Mouse (Mus musculus) testis, adult 2 months (tissue): ENCODE data around the gene Henmt1. TPM values are rescaled to one million over a fixed set of nuclear protein-coding genes. Genes with fewer than 3 reads are reported as not detected.

Experiments used
- H3K27ac ChIP-seq: fragments of 200-500 bp; 2 replicates; pipeline ENCODE4 v1.5.1; 2012; ENCODE audit warnings: low read depth, low read length; ENCODE audit not compliant: control insufficient read depth, insufficient read depth
- H3K27me3 ChIP-seq: fragments of 200-500 bp; 2 replicates; pipeline ENCODE4 v1.6.1; 2012; ENCODE audit warnings: mild to moderate bottlenecking, low read length, moderate library complexity; ENCODE audit not compliant: control insufficient read depth, insufficient read depth
- H3K36me3 ChIP-seq: fragments of 200-500 bp; 2 replicates; pipeline ENCODE4 v1.6.1; 2012; ENCODE audit warnings: mild to moderate bottlenecking, low read length; ENCODE audit not compliant: control insufficient read depth, insufficient read depth
- H3K4me1 ChIP-seq: fragments of 200-500 bp; 2 replicates; pipeline ENCODE4 v1.6.1; 2012; ENCODE audit warnings: low read length; ENCODE audit not compliant: control insufficient read depth, insufficient read depth
- H3K4me3 ChIP-seq: fragments of 200-500 bp; 2 replicates; pipeline ENCODE4 v1.5.1; 2012; ENCODE audit warnings: low read depth, mild to moderate bottlenecking, low read length, moderate library complexity, mixed read lengths; ENCODE audit not compliant: control insufficient read depth
- CTCF ChIP-seq: fragments of 200-500 bp; IDR thresholded peaks from 2 replicates; pipeline ENCODE4 v1.5.1; 2012; ENCODE audit warnings: low read depth, mild to moderate bottlenecking, inconsistent platforms, low read length, moderate library complexity; ENCODE audit not compliant: control insufficient read depth, insufficient read depth, insufficient replicate concordance
- POLR2A ChIP-seq: fragments of 200-500 bp; IDR thresholded peaks from 2 replicates; pipeline ENCODE4 v1.6.1; 2012; ENCODE audit warnings: low read depth, mild to moderate bottlenecking, inconsistent platforms, low read length, moderate library complexity; ENCODE audit not compliant: control insufficient read depth
- polyA plus RNA-seq: library from polyadenylated mRNA; depleted of rRNA; stranded (reverse); fragments of >200 nt; gene quantifications from 2 replicates; pipeline ENCODE4 v1.2.3, GENCODE M21; 2012

The Henmt1 gene
- polyA plus RNA-seq, 1 experiment, result 21.7 TPM

GRCm38 (mm10) chr3:108917986-108918385 is 21.7 kb upstream of the Henmt1 start:
- Histone ChIP-seq H3K36me3 (no peaks in the 10 kb centered on the region), H3K27ac (no peak overlapping the region), H3K27me3 (no peaks in the 10 kb centered on the region), H3K4me1 (peaks cover 12% of the 10 kb centered on the region), H3K4me3 (no peak overlapping the region)
- TF ChIP-seq POLR2A (no peak), CTCF (no peak)

GRCm38 (mm10) chr3:108918852-108919251 is 20.8 kb upstream of the Henmt1 start:
- no peak overlapping the region for H3K27ac ChIP-seq
- no peak for TF ChIP-seq POLR2A
- TF ChIP-seq CTCF, result no peak

DNA sequence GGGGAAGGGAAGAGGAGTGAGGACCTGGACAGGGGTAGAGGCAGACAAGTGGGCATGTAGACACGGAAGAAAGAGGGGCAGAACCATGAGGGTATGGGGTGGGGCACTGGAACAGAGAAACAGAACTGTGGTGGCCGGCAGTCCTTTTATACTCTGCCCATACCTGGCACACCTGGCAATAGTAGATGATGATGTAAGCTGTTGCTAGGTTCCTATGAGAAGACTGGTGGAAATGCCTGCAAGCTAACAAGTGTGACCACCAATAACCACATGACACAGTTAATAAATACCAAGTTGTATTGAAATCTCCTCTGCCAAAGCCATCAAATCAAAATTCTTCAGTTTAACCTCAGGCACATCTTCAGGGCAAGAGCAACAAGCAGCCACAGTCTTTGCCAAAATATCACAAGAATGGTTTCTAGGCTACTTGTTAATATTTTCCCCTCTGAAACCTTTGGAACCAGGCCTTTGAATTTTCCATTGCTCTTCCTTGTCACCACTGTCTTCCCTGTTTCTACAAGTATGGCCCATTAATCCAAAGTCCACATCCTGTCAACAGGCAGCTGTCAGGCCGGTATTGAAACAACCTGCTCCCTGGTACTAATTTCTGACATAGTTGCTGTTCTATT is 19.1 kb upstream of the Henmt1 start:
- no peak for TF ChIP-seq POLR2A
- no peak for TF ChIP-seq CTCF
- no peaks in the 10 kb centered on the region for H3K27me3 ChIP-seq
- H3K4me3 ChIP-seq, result no peak overlapping the region
- no peaks in the 10 kb centered on the region for H3K4me1 ChIP-seq
- no peak overlapping the region for H3K27ac ChIP-seq
- no peaks in the 10 kb centered on the region for H3K36me3 ChIP-seq

More at GRCm38 (mm10) chr3:108918852-108919251, 20.8 kb upstream of the Henmt1 start:
- Histone ChIP-seq H3K27me3 (no peaks in the 10 kb centered on the region), H3K36me3 (no peaks in the 10 kb centered on the region), H3K4me1 (peaks cover 6% of the 10 kb centered on the region), H3K4me3 (no peak overlapping the region)

- Histone ChIP-seq H3K36me3 (no peaks in the 10 kb centered on the region), H3K4me1 (no peaks in the 10 kb centered on the region), H3K27me3 (no peaks in the 10 kb centered on the region), H3K27ac (no peak overlapping the region), H3K4me3 (no peak overlapping the region)
- TF ChIP-seq CTCF, result no peak
- no peak for TF ChIP-seq POLR2A
These were observed 17.9 kb upstream of the Henmt1 start for GRCm38 (mm10) chr3:108921822-108922221.

DNA sequence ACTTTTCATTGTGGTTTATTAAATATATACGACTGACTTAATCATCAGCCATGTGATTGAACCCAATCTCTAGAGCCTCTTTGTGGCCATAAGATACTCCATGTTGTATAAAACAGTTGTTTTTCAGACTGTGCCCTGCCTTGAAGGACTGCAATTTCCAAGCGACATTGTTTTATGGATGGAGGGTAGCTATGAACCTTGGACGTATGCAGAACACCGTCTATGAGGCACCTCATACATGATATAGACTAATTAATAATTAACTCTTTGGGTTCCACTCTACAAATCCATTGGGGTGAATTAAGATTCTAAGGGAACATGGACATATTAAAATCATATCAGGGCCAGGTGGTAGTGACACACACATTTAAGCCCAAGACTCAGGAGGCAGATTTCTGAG is 14.0 kb upstream of the Henmt1 start:
- no peak overlapping the region for H3K4me3 ChIP-seq
- H3K4me1 ChIP-seq, result no peaks in the 10 kb centered on the region
- H3K27ac ChIP-seq, result no peak overlapping the region
- TF ChIP-seq POLR2A, result no peak
- no peak for TF ChIP-seq CTCF
- H3K27me3 ChIP-seq, result no peaks in the 10 kb centered on the region
- H3K36me3 ChIP-seq, result no peaks in the 10 kb centered on the region

GRCm38 (mm10) chr3:108926308-108926707 is 13.4 kb upstream of the Henmt1 start:
- no peaks in the 10 kb centered on the region for H3K36me3 ChIP-seq
- no peak overlapping the region for H3K27ac ChIP-seq
- no peaks in the 10 kb centered on the region for H3K4me1 ChIP-seq
- no peaks in the 10 kb centered on the region for H3K27me3 ChIP-seq
- TF ChIP-seq POLR2A (no peak), CTCF (no peak)
- no peak overlapping the region for H3K4me3 ChIP-seq

- Histone ChIP-seq H3K36me3 (no peaks in the 10 kb centered on the region), H3K4me3 (no peak overlapping the region), H3K4me1 (no peaks in the 10 kb centered on the region), H3K27ac (no peak overlapping the region), H3K27me3 (no peaks in the 10 kb centered on the region)
- TF ChIP-seq CTCF (no peak), POLR2A (no peak)
These were observed 6.1 kb upstream of the Henmt1 start for GRCm38 (mm10) chr3:108933557-108933956.

- no peak overlapping the region for H3K27ac ChIP-seq
- no peak overlapping the region for H3K4me3 ChIP-seq
- H3K4me1 ChIP-seq, result peaks cover 3% of the 10 kb centered on the region
- no peaks in the 10 kb centered on the region; the same call in 1 of the 2 replicates for H3K36me3 ChIP-seq
- TF ChIP-seq CTCF (no peak), POLR2A (no peak)
- no peaks in the 10 kb centered on the region for H3K27me3 ChIP-seq
These were observed 982 bp upstream of the Henmt1 start for GRCm38 (mm10) chr3:108938691-108939090.
